Comparison of ENCODE assay signal across 9 mouse cellular contexts in the genomic region with DNA sequence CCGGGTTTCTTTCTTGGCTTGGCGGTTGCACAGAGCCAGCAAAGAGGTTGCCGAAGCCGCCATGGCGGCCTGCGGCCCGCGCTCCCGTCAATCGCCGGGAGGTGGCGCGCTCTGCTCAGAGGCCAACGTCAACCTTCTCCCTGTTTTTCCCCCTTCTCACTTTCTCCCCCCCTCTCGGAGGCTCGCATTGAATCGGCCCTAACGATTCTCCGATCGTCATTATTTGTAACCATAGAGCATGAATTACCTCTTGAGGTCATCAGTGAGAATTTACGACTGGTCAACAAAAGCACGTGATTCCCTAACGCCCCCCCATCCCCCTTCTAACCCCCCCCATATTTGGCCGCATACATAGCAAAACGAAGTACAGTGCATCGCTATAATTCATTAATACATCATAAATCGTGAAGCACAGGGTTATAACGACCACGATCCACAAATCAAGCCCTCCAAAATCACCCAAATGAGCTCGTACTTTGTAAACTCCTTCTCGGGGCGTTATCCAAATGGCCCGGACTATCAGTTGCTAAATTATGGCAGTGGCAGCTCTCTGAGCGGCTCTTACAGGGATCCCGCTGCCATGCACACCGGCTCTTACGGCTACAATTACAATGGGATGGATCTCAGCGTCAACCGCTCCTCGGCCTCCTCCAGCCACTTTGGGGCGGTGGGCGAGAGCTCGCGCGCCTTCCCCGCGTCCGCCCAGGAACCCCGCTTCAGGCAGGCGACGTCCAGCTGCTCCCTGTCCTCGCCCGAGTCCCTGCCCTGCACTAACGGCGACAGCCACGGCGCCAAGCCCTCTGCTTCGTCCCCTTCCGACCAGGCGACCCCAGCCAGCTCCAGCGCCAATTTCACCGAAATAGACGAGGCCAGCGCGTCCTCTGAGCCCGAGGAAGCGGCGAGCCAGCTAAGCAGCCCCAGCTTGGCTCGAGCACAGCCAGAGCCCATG. TPM values are rescaled to one million over a fixed set of nuclear protein-coding genes. Genes with fewer than 3 reads are reported as not detected.
DNase-seq lines count a peak whose midpoint lies in the region; ATAC-seq and TF ChIP-seq lines count a peak whose summit lies in the region.
"Had no signal": no experiment of that assay in that cellular context is flagged by ENCODE, and none has a peak within 500 bp of the region (broad histone marks: within the 10 kb centered on the region; RNA-seq: fewer than 3 reads in every experiment).

A gene (plus strand): TSS at position 186 of the 949 bp plus-strand sequence.

- no peak within 1 kb of the TSS for H3K9ac ChIP-seq in midbrain, embryonic 11.5 days (ENCODE audit: low read length)
- no peak within 1 kb of the TSS for H3K9ac ChIP-seq in midbrain, embryonic 16.5 days (ENCODE audit: low read depth, low read length)
- peak within 1 kb of the TSS; percentile 70 for H3K9ac ChIP-seq in heart, embryonic 13.5 days
- peak within 1 kb of the TSS; percentile 96 for H3K9ac ChIP-seq in kidney, embryonic 15.5 days
- H3K9ac ChIP-seq: embryonic facial prominence, embryonic 13.5 days had no signal

- TF ChIP-seq POLR2A in bone marrow macrophage, adult 2 months (IDR thresholded peaks at IDR 0.05; ENCODE audit: borderline replicate concordance, low read depth, low read length) = no peak

- no peak for ATAC-seq in midbrain, embryonic 11.5 days (ENCODE audit: low FRiP score)
- ATAC-seq in midbrain, embryonic 16.5 days = no peak
- no peak for ATAC-seq in heart, embryonic 13.5 days (ENCODE audit: extremely low read depth, insufficient number of reproducible peaks, low FRiP score, low TSS enrichment)
- 0 out of 2 replicates have a peak, but pooled peaks have one; percentile 16 for ATAC-seq in kidney, embryonic 15.5 days (replicated peaks; ENCODE audit: low FRiP score)
- ATAC-seq in frontal cortex, adult (ENCODE audit: low TSS enrichment) = no peak

- H3K27ac ChIP-seq in midbrain, embryonic 11.5 days (ENCODE audit: low read depth, low read length) = no peak within 1 kb of the TSS
- no peak within 1 kb of the TSS for H3K27ac ChIP-seq in midbrain, embryonic 16.5 days (ENCODE audit: low read length)
- no peak within 1 kb of the TSS for H3K27ac ChIP-seq in bone marrow macrophage, adult 2 months (ENCODE audit: insufficient read depth, low read depth, low read length)
- peak within 1 kb of the TSS; percentile 48; the same call in 1 of the 2 replicates for H3K27ac ChIP-seq in heart, embryonic 13.5 days (replicated peaks)
- peak within 1 kb of the TSS; percentile 100 for H3K27ac ChIP-seq in kidney, embryonic 15.5 days
- H3K27ac ChIP-seq: embryonic facial prominence, embryonic 13.5 days had no signal

- no peaks in the 10 kb centered on the region for H3K36me3 ChIP-seq in midbrain, embryonic 11.5 days (ENCODE audit: control insufficient read depth, insufficient read depth, low read length)
- H3K36me3 ChIP-seq in midbrain, embryonic 16.5 days (ENCODE audit: control insufficient read depth, insufficient read depth, low read length) = no peaks in the 10 kb centered on the region
- no peaks in the 10 kb centered on the region for H3K36me3 ChIP-seq in heart, embryonic 13.5 days
- H3K36me3 ChIP-seq in kidney, embryonic 15.5 days = peaks cover 24% of the 10 kb centered on the region; the same call in 1 of the 2 replicates
- H3K36me3 ChIP-seq: embryonic facial prominence, embryonic 13.5 days had no signal

- H3K4me2 ChIP-seq in midbrain, embryonic 11.5 days = no peak within 1 kb of the TSS
- no peak within 1 kb of the TSS for H3K4me2 ChIP-seq in midbrain, embryonic 16.5 days (ENCODE audit: low read length)
- peak within 1 kb of the TSS; percentile 63 for H3K4me2 ChIP-seq in heart, embryonic 13.5 days
- peak within 1 kb of the TSS; percentile 90 for H3K4me2 ChIP-seq in kidney, embryonic 15.5 days
- H3K4me2 ChIP-seq: embryonic facial prominence, embryonic 13.5 days had no signal

- peak; percentile 79 for TF ChIP-seq CTCF in bone marrow macrophage, adult 2 months (IDR thresholded peaks at IDR 0.05; ENCODE audit: low read depth, low read length)

- H3K27me3 ChIP-seq in midbrain, embryonic 11.5 days (ENCODE audit: control insufficient read depth, insufficient read depth, low read length) = peaks cover 100% of the 10 kb centered on the region
- peaks cover 85% of the 10 kb centered on the region for H3K27me3 ChIP-seq in midbrain, embryonic 16.5 days (ENCODE audit: control insufficient read depth, insufficient read depth, low read depth, low read length)
- peaks cover 100% of the 10 kb centered on the region for H3K27me3 ChIP-seq in heart, embryonic 13.5 days (replicated peaks)
- H3K27me3 ChIP-seq in kidney, embryonic 15.5 days = no peaks in the 10 kb centered on the region

- peak; percentile 95 for DNase-seq in midbrain, embryonic 11.5 days (ENCODE audit: low spot score, missing footprints)
- DNase-seq in lung, postnatal 14 days = peak; percentile 86
- peak; percentile 49 to 79 for DNase-seq in spleen, postnatal 4 days (ENCODE audit: low spot score in 2 of 2)

- 1% methylated on average over 69 of the region's 69 CpGs for WGBS in midbrain, embryonic 11.5 days
- 1% methylated on average over 69 of the region's 69 CpGs for WGBS in midbrain, embryonic 16.5 days
- whole genome bisulfite sequencing in heart, embryonic 13.5 days = under 1% methylated on average over 69 of the region's 69 CpGs
- under 1% methylated on average over 69 of the region's 69 CpGs for WGBS in kidney, embryonic 15.5 days

- no peaks in the 10 kb centered on the region for H3K4me1 ChIP-seq in midbrain, embryonic 11.5 days (ENCODE audit: control insufficient read depth, insufficient read depth, low read length)
- no peaks in the 10 kb centered on the region for H3K4me1 ChIP-seq in midbrain, embryonic 16.5 days (ENCODE audit: control insufficient read depth, insufficient read depth, low read length)
- no peaks in the 10 kb centered on the region for H3K4me1 ChIP-seq in bone marrow macrophage, adult 2 months (ENCODE audit: control insufficient read depth, insufficient read depth, low read length)
- H3K4me1 ChIP-seq in heart, embryonic 13.5 days = peaks cover 6% of the 10 kb centered on the region
- peaks cover 82% of the 10 kb centered on the region for H3K4me1 ChIP-seq in kidney, embryonic 15.5 days

- H3K4me3 ChIP-seq in midbrain, embryonic 11.5 days (ENCODE audit: low read depth, low read length) = no peak within 1 kb of the TSS
- H3K4me3 ChIP-seq in midbrain, embryonic 16.5 days (ENCODE audit: low read depth, low read length) = no peak within 1 kb of the TSS
- H3K4me3 ChIP-seq in bone marrow macrophage, adult 2 months (ENCODE audit: insufficient read depth, low read length) = peak within 1 kb of the TSS; percentile 8; the same call in 1 of the 2 replicates
- H3K4me3 ChIP-seq in heart, embryonic 13.5 days = peak within 1 kb of the TSS; percentile 43
- H3K4me3 ChIP-seq in kidney, embryonic 15.5 days (replicated peaks) = peak within 1 kb of the TSS; percentile 80
- H3K4me3 ChIP-seq: embryonic facial prominence, embryonic 13.5 days had no signal

- no peaks in the 10 kb centered on the region for H3K9me3 ChIP-seq in midbrain, embryonic 11.5 days (ENCODE audit: control insufficient read depth, low read length)
- no peaks in the 10 kb centered on the region for H3K9me3 ChIP-seq in midbrain, embryonic 16.5 days (replicated peaks; ENCODE audit: control insufficient read depth, low read length, poor library complexity, severe bottlenecking)
- H3K9me3 ChIP-seq in heart, embryonic 13.5 days = no peaks in the 10 kb centered on the region
- no peaks in the 10 kb centered on the region for H3K9me3 ChIP-seq in kidney, embryonic 15.5 days (replicated peaks)
- H3K9me3 ChIP-seq: embryonic facial prominence, embryonic 13.5 days had no signal

RNA-seq across cellular contexts. Expression of the gene that starts here (rescaled TPM):
- not detected in 2 replicates for polyA plus RNA-seq in midbrain, embryonic 11.5 days (2014; fragmentation: Nextera tagmentation; extraction: Ambion mirVana)
- 0.14 TPM in 1 of 2 replicates, not detected in the other for polyA plus RNA-seq in midbrain, embryonic 16.5 days (2015; fragmentation: Nextera tagmentation; extraction: Ambion mirVana)
- polyA plus RNA-seq in bone marrow macrophage, adult 2 months (2012; ENCODE audit: insufficient read depth, insufficient read length, missing spikeins) = not detected in 2 replicates
- 3.8 and 5.5 TPM in 2 replicates for polyA plus RNA-seq in heart, embryonic 13.5 days (2015; fragmentation: Nextera tagmentation; extraction: Ambion mirVana)
- 18.8 and 20.2 TPM in 2 replicates for polyA plus RNA-seq in kidney, embryonic 15.5 days (2015; fragmentation: Nextera tagmentation; extraction: Ambion mirVana)

Comparison
In these comparisons a context has a peak if more than half of its experiments do, and no peak if none do; other contexts are left out.
1. Peak in DNase-seq in midbrain, embryonic 11.5 days; RNA of the gene not detected or under 1 TPM.
2. H3K27ac ChIP-seq: peak in heart, embryonic 13.5 days (single experiment) and kidney, embryonic 15.5 days (single experiment); none in midbrain, embryonic 11.5 days (single experiment), midbrain, embryonic 16.5 days (single experiment) and bone marrow macrophage, adult 2 months (single experiment).
3. H3K4me2 ChIP-seq: peak in heart, embryonic 13.5 days (single experiment) and kidney, embryonic 15.5 days (single experiment); none in midbrain, embryonic 11.5 days (single experiment) and midbrain, embryonic 16.5 days (single experiment).
4. H3K4me3 ChIP-seq: peak in bone marrow macrophage, adult 2 months (single experiment), heart, embryonic 13.5 days (single experiment) and kidney, embryonic 15.5 days (single experiment); none in midbrain, embryonic 11.5 days (single experiment) and midbrain, embryonic 16.5 days (single experiment).
5. H3K9ac ChIP-seq: peak in heart, embryonic 13.5 days (single experiment) and kidney, embryonic 15.5 days (single experiment); none in midbrain, embryonic 11.5 days (single experiment) and midbrain, embryonic 16.5 days (single experiment).
6. Peak in every context shown above with its lines, with median percentiles within 50 percentile points of each other: DNase-seq.